Comparison of ENCODE assay signal across 31 mouse cellular contexts in the genomic region with DNA sequence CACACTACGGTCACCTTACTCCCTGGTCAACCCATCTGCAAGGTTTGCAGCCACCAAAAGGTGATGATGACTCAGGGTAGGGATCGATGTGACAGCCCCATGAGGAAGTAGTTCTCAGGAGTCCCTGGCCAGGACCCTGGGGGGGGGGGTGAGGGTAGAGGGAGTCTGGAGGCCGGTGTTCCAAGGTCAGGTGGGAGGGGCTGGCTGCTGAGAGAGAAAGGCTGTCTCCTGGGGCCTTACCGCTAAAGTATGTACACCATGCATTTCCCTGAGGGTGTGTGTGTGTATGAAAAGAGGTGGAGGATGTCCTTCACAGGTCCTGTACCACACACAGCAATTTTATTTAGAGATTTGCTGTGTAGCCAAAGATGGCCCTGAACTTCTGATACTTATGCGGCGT. TPM values are rescaled to one million over a fixed set of nuclear protein-coding genes. Genes with fewer than 3 reads are reported as not detected.
DNase-seq lines count a peak whose midpoint lies in the region; ATAC-seq and TF ChIP-seq lines count a peak whose summit lies in the region.
"Had no signal": no experiment of that assay in that cellular context is flagged by ENCODE, and none has a peak within 500 bp of the region (broad histone marks: within the 10 kb centered on the region; RNA-seq: fewer than 3 reads in every experiment).

No protein-coding gene starts in this region.

- 58% methylated on average over 6 of the region's 6 CpGs for WGBS in heart, embryonic 10.5 days
- 56% methylated on average over 6 of the region's 6 CpGs for WGBS in intestine, embryonic 14.5 days
- WGBS in intestine, postnatal 0 days = 36% methylated on average over 6 of the region's 6 CpGs
- WGBS in embryonic facial prominence, embryonic 10.5 days = 79% methylated on average over 6 of the region's 6 CpGs
- 64% methylated on average over 6 of the region's 6 CpGs for WGBS in limb, embryonic 10.5 days

- no peaks in the 10 kb centered on the region for H3K9me3 ChIP-seq in heart, embryonic 10.5 days
- no peaks in the 10 kb centered on the region for H3K9me3 ChIP-seq in intestine, embryonic 14.5 days (ENCODE audit: control insufficient read depth, low read length)
- no peaks in the 10 kb centered on the region for H3K9me3 ChIP-seq in intestine, postnatal 0 days (ENCODE audit: control insufficient read depth)
- H3K9me3 ChIP-seq in embryonic facial prominence, embryonic 10.5 days = no peaks in the 10 kb centered on the region
- no peaks in the 10 kb centered on the region for H3K9me3 ChIP-seq in limb, embryonic 10.5 days (replicated peaks)
- H3K9me3 ChIP-seq: embryonic facial prominence, embryonic 12.5 days; embryonic facial prominence, embryonic 15.5 days; forebrain, embryonic 12.5 days; forebrain, embryonic 15.5 days; heart, embryonic 15.5 days had no signal

- H3K27me3 ChIP-seq in heart, embryonic 10.5 days (ENCODE audit: insufficient read depth, poor library complexity, severe bottlenecking) = 0 out of 2 replicates have a peak, but pooled peaks cover 12% of the 10 kb centered on the region
- H3K27me3 ChIP-seq in intestine, embryonic 14.5 days (replicated peaks; ENCODE audit: control insufficient read depth, insufficient read depth, low read length) = no peaks in the 10 kb centered on the region
- H3K27me3 ChIP-seq in intestine, postnatal 0 days (replicated peaks; ENCODE audit: control insufficient read depth, insufficient read depth, low read length) = no peaks in the 10 kb centered on the region
- H3K27me3 ChIP-seq in embryonic facial prominence, embryonic 10.5 days (replicated peaks; ENCODE audit: low read depth, poor library complexity, severe bottlenecking) = peaks cover 56% of the 10 kb centered on the region
- H3K27me3 ChIP-seq in limb, embryonic 10.5 days (ENCODE audit: low read depth, poor library complexity, severe bottlenecking) = peaks cover 14% of the 10 kb centered on the region; the same call in 1 of the 2 replicates
- H3K27me3 ChIP-seq: embryonic facial prominence, embryonic 12.5 days; embryonic facial prominence, embryonic 15.5 days; forebrain, embryonic 12.5 days; forebrain, embryonic 15.5 days had no signal

- intact Hi-C loops in heart, postnatal 14 days (cut with DNase I) = no loop called here

- no peak for DNase-seq in heart, embryonic 10.5 days (ENCODE audit: low spot score)
- no peak for DNase-seq in heart, postnatal 14 days
- DNase-seq in intestine, embryonic 14.5 days (ENCODE audit: low spot score) = no peak
- DNase-seq in embryonic facial prominence, embryonic 10.5 days (ENCODE audit: low spot score) = no peak
- no peak for DNase-seq in limb, embryonic 10.5 days (ENCODE audit: low spot score)
- DNase-seq in kidney, adult 18-20 months = no peak
- no peak for DNase-seq in spleen, adult 12 weeks (ENCODE audit: low spot score)
- DNase-seq: adrenal gland, postnatal 10 days; adrenal gland, postnatal 36 days; cerebellum, adult 18-20 months; cerebellum, adult 9-10 months; cerebellum, postnatal 14 days; gastrocnemius, postnatal 10 days; heart, adult 11 months; heart, postnatal 10 days; kidney, adult 8-10 months had no signal

- TF ChIP-seq CTCF in intestine, postnatal 0 days (IDR thresholded peaks at IDR 0.05; ENCODE audit: low read depth) = no peak

- peaks cover 55% of the 10 kb centered on the region for H3K4me1 ChIP-seq in heart, embryonic 10.5 days
- H3K4me1 ChIP-seq in intestine, embryonic 14.5 days (replicated peaks; ENCODE audit: control insufficient read depth, insufficient read depth, low read length) = peaks cover 28% of the 10 kb centered on the region
- H3K4me1 ChIP-seq in intestine, postnatal 0 days (replicated peaks; ENCODE audit: control insufficient read depth, insufficient read depth, low read length) = no peaks in the 10 kb centered on the region
- H3K4me1 ChIP-seq in embryonic facial prominence, embryonic 10.5 days = peaks cover 86% of the 10 kb centered on the region
- H3K4me1 ChIP-seq in limb, embryonic 10.5 days = peaks cover 96% of the 10 kb centered on the region

- ATAC-seq in intestine, embryonic 14.5 days (replicated peaks; ENCODE audit: low FRiP score, low TSS enrichment, low read depth) = peak; percentile 72
- no peak for ATAC-seq in intestine, postnatal 0 days
- ATAC-seq: forebrain, embryonic 15.5 days; hindbrain, postnatal 0 days; inflammation-experienced regulatory T-cells, adult 6 months had no signal

- peaks cover 21% of the 10 kb centered on the region for H3K36me3 ChIP-seq in heart, embryonic 10.5 days
- no peaks in the 10 kb centered on the region for H3K36me3 ChIP-seq in intestine, embryonic 14.5 days (ENCODE audit: control insufficient read depth, insufficient read depth, low read length)
- H3K36me3 ChIP-seq in intestine, postnatal 0 days (ENCODE audit: control insufficient read depth, insufficient read depth) = 0 out of 2 replicates have a peak, but pooled peaks cover 4% of the 10 kb centered on the region
- H3K36me3 ChIP-seq in embryonic facial prominence, embryonic 10.5 days (replicated peaks) = no peaks in the 10 kb centered on the region; the same call in 1 of the 2 replicates
- H3K36me3 ChIP-seq in limb, embryonic 10.5 days = peaks cover 6% of the 10 kb centered on the region; the same call in 1 of the 2 replicates
- H3K36me3 ChIP-seq: embryonic facial prominence, embryonic 12.5 days; embryonic facial prominence, embryonic 15.5 days; heart, embryonic 15.5 days had no signal

- H3K9ac ChIP-seq in intestine, embryonic 14.5 days (ENCODE audit: low read length) = no peak overlapping the region
- H3K9ac ChIP-seq in intestine, postnatal 0 days (ENCODE audit: low read depth, low read length) = no peak overlapping the region
- H3K9ac ChIP-seq: embryonic facial prominence, embryonic 12.5 days; embryonic facial prominence, embryonic 15.5 days; forebrain, embryonic 12.5 days; forebrain, embryonic 15.5 days; heart, embryonic 15.5 days; hindbrain, embryonic 14.5 days had no signal

- 0 out of 2 replicates have a peak overlapping the region, but pooled peaks have one; percentile 74 for H3K27ac ChIP-seq in heart, embryonic 10.5 days
- H3K27ac ChIP-seq in intestine, embryonic 14.5 days (ENCODE audit: low read depth) = no peak overlapping the region
- no peak overlapping the region for H3K27ac ChIP-seq in intestine, postnatal 0 days (ENCODE audit: low read depth, low read length)
- H3K27ac ChIP-seq in embryonic facial prominence, embryonic 10.5 days (replicated peaks) = peak overlapping the region; percentile 1; the same call in 1 of the 2 replicates
- peak overlapping the region; percentile 75 for H3K27ac ChIP-seq in limb, embryonic 10.5 days
- H3K27ac ChIP-seq: embryonic facial prominence, embryonic 12.5 days; forebrain, embryonic 12.5 days; forebrain, embryonic 15.5 days; heart, embryonic 15.5 days; hindbrain, embryonic 14.5 days; hindbrain, postnatal 0 days had no signal

- H3K4me2 ChIP-seq in intestine, embryonic 14.5 days (ENCODE audit: low read length) = no peak overlapping the region
- no peak overlapping the region for H3K4me2 ChIP-seq in intestine, postnatal 0 days (replicated peaks; ENCODE audit: low read depth)
- H3K4me2 ChIP-seq: embryonic facial prominence, embryonic 12.5 days; embryonic facial prominence, embryonic 15.5 days; forebrain, embryonic 12.5 days; forebrain, embryonic 15.5 days; heart, embryonic 11.5 days; heart, embryonic 15.5 days; hindbrain, embryonic 14.5 days had no signal

- H3K4me3 ChIP-seq in heart, embryonic 10.5 days = no peak overlapping the region
- H3K4me3 ChIP-seq in intestine, embryonic 14.5 days (ENCODE audit: low read depth, low read length) = no peak overlapping the region
- H3K4me3 ChIP-seq in intestine, postnatal 0 days (ENCODE audit: low read depth, low read length) = no peak overlapping the region
- H3K4me3 ChIP-seq in embryonic facial prominence, embryonic 10.5 days = no peak overlapping the region
- H3K4me3 ChIP-seq in limb, embryonic 10.5 days = no peak overlapping the region
- H3K4me3 ChIP-seq: embryonic facial prominence, embryonic 12.5 days; embryonic facial prominence, embryonic 15.5 days; erythroblast, embryonic 14.5 days; forebrain, embryonic 12.5 days; forebrain, embryonic 15.5 days; heart, embryonic 15.5 days had no signal

RNA-seq across cellular contexts. Expression of gene Pabpn1l, which starts 30.1 kb away (rescaled TPM):
- 0.19 TPM in 1 of 2 replicates, not detected in the other for polyA plus RNA-seq in heart, embryonic 10.5 days (2016; fragmentation: Nextera tagmentation; extraction: Ambion mirVana)
- under 1 TPM in 1 of 2 experiments, not detected in 1; 0.20 TPM for total RNA-seq in heart, postnatal 14 days (2021)
- polyA plus RNA-seq in intestine, embryonic 14.5 days (2014; fragmentation: Nextera tagmentation; extraction: Ambion mirVana) = not detected in 2 replicates
- 0.13 TPM in 1 of 2 replicates, not detected in the other for polyA plus RNA-seq in intestine, postnatal 0 days (2015; fragmentation: Nextera tagmentation; extraction: Ambion mirVana)
- polyA plus RNA-seq in embryonic facial prominence, embryonic 10.5 days (2016; fragmentation: Nextera tagmentation; extraction: Ambion mirVana) = 0.30 TPM in 1 of 2 replicates, not detected in the other
- polyA plus RNA-seq in limb, embryonic 10.5 days (2016; fragmentation: Nextera tagmentation; extraction: Ambion mirVana) = not detected in 2 replicates
- total RNA-seq: adrenal gland, adult 18-20 months; adrenal gland, postnatal 10 days; adrenal gland, postnatal 36 days; ES-E14; gastrocnemius, postnatal 10 days; gastrocnemius, postnatal 4 days; heart, postnatal 10 days; hematopoietic stem cell, adult 5-6 weeks; hindbrain, postnatal 0 days had no signal
- polyA plus RNA-seq: embryonic facial prominence, embryonic 12.5 days; erythroblast, embryonic 14.5 days; forebrain, embryonic 12.5 days; forebrain, embryonic 15.5 days; heart, embryonic 11.5 days; heart, embryonic 15.5 days; hindbrain, embryonic 14.5 days; hindbrain, postnatal 0 days; inflammation-experienced regulatory T-cells, adult 6 months had no signal

RNA-seq across cellular contexts. Expression of gene Trappc2l, which starts 41.2 kb away (rescaled TPM):
- 52.9 and 67.4 TPM in 2 replicates for polyA plus RNA-seq in heart, embryonic 10.5 days (2016; fragmentation: Nextera tagmentation; extraction: Ambion mirVana)
- 10 to 100 TPM; 45.9 to 57.2 TPM for total RNA-seq in heart, postnatal 14 days (2021)
- polyA plus RNA-seq in intestine, embryonic 14.5 days (2014; fragmentation: Nextera tagmentation; extraction: Ambion mirVana) = 67.3 and 71.8 TPM in 2 replicates
- polyA plus RNA-seq in intestine, postnatal 0 days (2015; fragmentation: Nextera tagmentation; extraction: Ambion mirVana) = 136 and 144 TPM in 2 replicates
- polyA plus RNA-seq in embryonic facial prominence, embryonic 10.5 days (2016; fragmentation: Nextera tagmentation; extraction: Ambion mirVana) = 49.6 and 54.9 TPM in 2 replicates
- 49.4 and 51.5 TPM in 2 replicates for polyA plus RNA-seq in limb, embryonic 10.5 days (2016; fragmentation: Nextera tagmentation; extraction: Ambion mirVana)

RNA-seq across cellular contexts. Expression of gene Galns, which starts 41.4 kb away (rescaled TPM):
- 8.1 and 11.9 TPM in 2 replicates for polyA plus RNA-seq in heart, embryonic 10.5 days (2016; fragmentation: Nextera tagmentation; extraction: Ambion mirVana)
- 1 to 10 TPM; 3.5 to 4.1 TPM for total RNA-seq in heart, postnatal 14 days (2021)
- polyA plus RNA-seq in intestine, embryonic 14.5 days (2014; fragmentation: Nextera tagmentation; extraction: Ambion mirVana) = 12.2 and 13.8 TPM in 2 replicates
- 58.1 and 59.0 TPM in 2 replicates for polyA plus RNA-seq in intestine, postnatal 0 days (2015; fragmentation: Nextera tagmentation; extraction: Ambion mirVana)
- 4.6 and 5.2 TPM in 2 replicates for polyA plus RNA-seq in embryonic facial prominence, embryonic 10.5 days (2016; fragmentation: Nextera tagmentation; extraction: Ambion mirVana)
- polyA plus RNA-seq in limb, embryonic 10.5 days (2016; fragmentation: Nextera tagmentation; extraction: Ambion mirVana) = 4.0 and 5.7 TPM in 2 replicates

RNA-seq across cellular contexts. Expression of gene Cbfa2t3, which starts 46.3 kb away (rescaled TPM):
- 3.8 and 5.5 TPM in 2 replicates for polyA plus RNA-seq in heart, embryonic 10.5 days (2016; fragmentation: Nextera tagmentation; extraction: Ambion mirVana)
- total RNA-seq in heart, postnatal 14 days (2021) = 10 to 100 TPM; 22.1 to 25.3 TPM
- polyA plus RNA-seq in intestine, embryonic 14.5 days (2014; fragmentation: Nextera tagmentation; extraction: Ambion mirVana) = 3.9 and 4.0 TPM in 2 replicates
- polyA plus RNA-seq in intestine, postnatal 0 days (2015; fragmentation: Nextera tagmentation; extraction: Ambion mirVana) = 5.9 and 7.6 TPM in 2 replicates
- polyA plus RNA-seq in embryonic facial prominence, embryonic 10.5 days (2016; fragmentation: Nextera tagmentation; extraction: Ambion mirVana) = 1.7 and 2.3 TPM in 2 replicates
- 2.0 and 2.8 TPM in 2 replicates for polyA plus RNA-seq in limb, embryonic 10.5 days (2016; fragmentation: Nextera tagmentation; extraction: Ambion mirVana)

Comparison
In these comparisons a context has a peak if more than half of its experiments do, and no peak if none do; other contexts are left out.
1. H3K27ac ChIP-seq: peak in heart, embryonic 10.5 days (single experiment), embryonic facial prominence, embryonic 10.5 days (single experiment) and limb, embryonic 10.5 days (single experiment); none in intestine, embryonic 14.5 days (single experiment) and intestine, postnatal 0 days (single experiment).